Mouse (Mus musculus) liver, embryonic 16.5 days (tissue): ENCODE data around the gene Adcy2. TPM values are rescaled to one million over a fixed set of nuclear protein-coding genes. Genes with fewer than 3 reads are reported as not detected.

Source experiments
- ATAC-seq: fragments of 200-750 bp; cut with Nextera tagmentation; 2 replicates; pipeline ENCODE4 v1.8.0; 2017; ENCODE audit warnings: low read depth, mild to moderate bottlenecking, moderate number of reproducible peaks, moderate library complexity
- H3K27ac ChIP-seq: fragments of 300-500 bp; sonication (generic); 2 replicates; pipeline ENCODE4 v1.5.1; 2014; ENCODE audit warnings: mild to moderate bottlenecking, low read length
- H3K27me3 ChIP-seq: fragments of 300-500 bp; sonication (generic); 2 replicates; pipeline ENCODE4 v1.6.1; 2014; ENCODE audit warnings: low read depth, low read length, mixed read lengths; ENCODE audit not compliant: control insufficient read depth, insufficient read depth
- H3K36me3 ChIP-seq: fragments of 300-500 bp; sonication (generic); 2 replicates; pipeline ENCODE4 v1.6.1; 2014; ENCODE audit warnings: mild to moderate bottlenecking; ENCODE audit not compliant: control insufficient read depth, insufficient read depth
- H3K4me1 ChIP-seq: fragments of 300-500 bp; sonication (generic); 2 replicates; pipeline ENCODE4 v1.6.1; 2014; ENCODE audit warnings: low read depth, low read length, mixed read lengths; ENCODE audit not compliant: control insufficient read depth
- H3K4me2 ChIP-seq: fragments of 300-500 bp; sonication (generic); 2 replicates; pipeline ENCODE4 v1.6.1; 2014; ENCODE audit warnings: low read depth, low read length, mixed read lengths
- H3K4me3 ChIP-seq: fragments of 300-500 bp; sonication (generic); 2 replicates; pipeline ENCODE4 v1.5.1; 2014; ENCODE audit warnings: low read depth, mild to moderate bottlenecking, low read length
- H3K9ac ChIP-seq: fragments of 300-500 bp; sonication (generic); 2 replicates; pipeline ENCODE4 v1.6.1; 2014; ENCODE audit warnings: low read depth, low read length
- H3K9me3 ChIP-seq: fragments of 300-500 bp; sonication (generic); replicated peaks from 2 replicates; pipeline ENCODE4 v1.6.1; 2016; ENCODE audit warnings: low read length; ENCODE audit not compliant: control insufficient read depth
- WGBS: fragments of 180-500 bp; shearing (Covaris S2); extraction: QIAGEN DNeasy Blood & Tissue Kit; methylation state at CpG from one replicate; pipeline ENCODE4 v1.1.7; 2014; ENCODE audit not compliant: insufficient replicate concordance; 5-methylcytosine and 5-hydroxymethylcytosine counted together
- polyA plus RNA-seq: library from polyadenylated mRNA; unstranded; fragments of >200 nt; fragmentation: Nextera tagmentation; extraction: Ambion mirVana; gene quantifications from 2 replicates; pipeline ENCODE4 v1.2.1, GENCODE M21; 2015

Gene Adcy2
- polyA plus RNA-seq: 0.22 and 0.30 TPM in 2 replicates

GRCm38 (mm10) chr13:68998918-68999801 lies at the start of gene Adcy2:
TSS of gene Adcy2 (minus strand) at chr13:68999541.
- H3K27ac ChIP-seq: no peak within 1 kb of the TSS
- peak within 1 kb of the TSS; percentile 55 for H3K4me2 ChIP-seq
- no peaks in the 10 kb centered on the region for H3K9me3 ChIP-seq
- peak within 1 kb of the TSS; percentile 50 for H3K4me3 ChIP-seq
- H3K4me1 ChIP-seq: no peaks in the 10 kb centered on the region
- WGBS: under 1% methylated on average over 74 of the region's 106 CpGs
- no peak within 1 kb of the TSS for H3K9ac ChIP-seq
- peak; percentile 65 for ATAC-seq
- H3K36me3 ChIP-seq: no peaks in the 10 kb centered on the region
- peaks cover 30% of the 10 kb centered on the region for H3K27me3 ChIP-seq

DNA sequence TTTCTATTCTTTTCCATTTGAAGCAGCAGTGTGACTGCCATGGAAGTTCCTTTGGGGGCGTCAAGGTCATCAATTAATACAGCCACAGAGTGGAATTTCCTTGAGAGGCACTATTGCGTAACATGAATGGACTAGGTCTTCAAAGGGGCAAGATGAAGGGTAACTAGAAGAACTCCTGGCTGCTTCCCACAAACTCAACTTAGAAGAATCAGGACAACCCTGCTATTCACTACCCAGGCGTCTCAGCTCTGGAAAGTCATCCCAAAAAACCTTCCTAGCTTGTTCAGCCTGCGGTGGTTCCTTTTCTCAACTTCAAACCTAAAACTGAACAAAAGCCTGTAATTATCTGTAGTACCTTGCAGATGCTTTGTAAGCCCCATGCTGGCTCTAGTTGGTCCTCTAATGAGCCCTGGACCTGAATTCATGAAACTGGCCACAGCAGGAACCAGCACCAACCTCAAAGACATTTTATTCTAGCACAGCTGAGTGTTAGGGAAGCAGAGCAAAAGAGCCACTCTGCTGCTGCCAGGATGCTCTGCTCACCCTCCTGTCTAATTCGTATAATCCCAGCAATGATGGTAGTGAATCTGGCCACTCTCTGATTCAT lies 37.8 kb upstream of the Adcy2 start:
- Histone ChIP-seq H3K4me2 (no peak overlapping the region), H3K9me3 (no peaks in the 10 kb centered on the region), H3K9ac (no peak overlapping the region), H3K36me3 (no peaks in the 10 kb centered on the region), H3K27me3 (no peaks in the 10 kb centered on the region), H3K4me3 (no peak overlapping the region), H3K27ac (no peak overlapping the region), H3K4me1 (no peaks in the 10 kb centered on the region)
- no peak for ATAC-seq
- 61% methylated on average over 5 of the region's 5 CpGs for WGBS

DNA sequence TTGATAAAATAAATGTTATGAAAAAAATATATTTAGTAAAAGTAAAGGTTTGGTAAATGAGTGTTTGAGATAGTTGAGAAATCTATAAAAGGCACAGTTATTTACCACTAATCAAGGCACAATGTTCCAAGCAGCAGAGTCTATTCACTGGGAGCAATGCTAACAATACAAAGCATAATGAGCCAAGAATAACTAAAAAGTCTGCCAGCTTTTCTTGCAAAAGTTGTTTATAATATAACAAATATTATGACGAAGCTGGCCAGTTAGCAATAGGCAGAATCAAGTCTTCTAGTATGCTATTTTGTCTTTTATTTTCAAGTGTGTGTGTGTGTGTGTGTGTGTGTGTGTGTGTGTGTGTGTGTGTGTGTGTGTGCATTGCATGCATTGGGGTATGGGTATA lies 35.3 kb upstream of the Adcy2 start:
- ATAC-seq: no peak
- H3K9me3 ChIP-seq: no peaks in the 10 kb centered on the region

GRCm38 (mm10) chr13:69033532-69033931 lies 34.2 kb upstream of the Adcy2 start:
- H3K4me1 ChIP-seq: no peaks in the 10 kb centered on the region
- H3K27me3 ChIP-seq: no peaks in the 10 kb centered on the region
- 63% methylated on average over 7 of the region's 7 CpGs for WGBS
- no peak overlapping the region for H3K9ac ChIP-seq
- no peak overlapping the region for H3K4me3 ChIP-seq
- ATAC-seq: no peak
- no peaks in the 10 kb centered on the region for H3K9me3 ChIP-seq
- no peak overlapping the region for H3K4me2 ChIP-seq
- no peak overlapping the region for H3K27ac ChIP-seq
- H3K36me3 ChIP-seq: no peaks in the 10 kb centered on the region

More for the DNA sequence above, 35.3 kb upstream of the Adcy2 start:
- H3K4me1 ChIP-seq: no peaks in the 10 kb centered on the region
- no peak overlapping the region for H3K4me2 ChIP-seq
- H3K27ac ChIP-seq: no peak overlapping the region
- WGBS: 50% methylated on average over 1 of the region's 1 CpGs
- H3K27me3 ChIP-seq: no peaks in the 10 kb centered on the region
- no peak overlapping the region for H3K4me3 ChIP-seq
- no peaks in the 10 kb centered on the region for H3K36me3 ChIP-seq
- no peak overlapping the region for H3K9ac ChIP-seq

- H3K36me3 ChIP-seq: no peaks in the 10 kb centered on the region
- no peak overlapping the region for H3K4me2 ChIP-seq
- no peaks in the 10 kb centered on the region for H3K9me3 ChIP-seq
- H3K27ac ChIP-seq: no peak overlapping the region
- no peaks in the 10 kb centered on the region for H3K4me1 ChIP-seq
- no peak overlapping the region for H3K9ac ChIP-seq
- peak; percentile 47; the same call in 1 of the 2 replicates for ATAC-seq
- no peak overlapping the region for H3K4me3 ChIP-seq
- no peaks in the 10 kb centered on the region for H3K27me3 ChIP-seq
- WGBS: 40% methylated on average over 4 of the region's 4 CpGs
Observed at GRCm38 (mm10) chr13:69029078-69029757, 29.9 kb upstream of the Adcy2 start.

GRCm38 (mm10) chr13:69024964-69025363 lies 25.6 kb upstream of the Adcy2 start:
- Histone ChIP-seq H3K9ac (no peak overlapping the region), H3K36me3 (no peaks in the 10 kb centered on the region), H3K27ac (no peak overlapping the region), H3K9me3 (no peaks in the 10 kb centered on the region), H3K4me3 (no peak overlapping the region), H3K4me1 (no peaks in the 10 kb centered on the region), H3K27me3 (no peaks in the 10 kb centered on the region), H3K4me2 (no peak overlapping the region)
- WGBS: 42% methylated on average over 2 of the region's 2 CpGs
- no peak for ATAC-seq

DNA sequence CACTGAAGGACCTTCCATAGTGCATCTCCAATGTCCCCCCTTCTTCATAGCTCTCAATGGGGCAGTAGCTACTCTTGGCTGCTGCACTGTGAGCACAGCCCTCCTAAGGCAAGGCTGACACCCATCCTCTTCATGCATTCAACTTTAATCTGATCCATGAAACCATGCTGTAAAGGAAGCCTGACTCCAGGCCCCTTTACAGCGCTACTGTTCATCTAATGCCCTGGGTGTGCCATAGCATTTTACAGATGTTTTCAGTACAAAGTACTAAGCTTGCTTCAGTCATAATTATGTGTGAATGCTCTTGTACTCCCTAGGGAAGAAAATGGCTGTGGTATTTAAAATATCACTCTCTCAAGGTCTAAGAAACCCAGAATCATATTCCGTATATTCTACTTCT lies 23.9 kb upstream of the Adcy2 start:
- Histone ChIP-seq H3K4me3 (no peak overlapping the region), H3K9me3 (no peaks in the 10 kb centered on the region), H3K27me3 (no peaks in the 10 kb centered on the region), H3K4me2 (no peak overlapping the region), H3K27ac (no peak overlapping the region), H3K4me1 (no peaks in the 10 kb centered on the region), H3K9ac (no peak overlapping the region), H3K36me3 (no peaks in the 10 kb centered on the region)
- no peak for ATAC-seq
- 81% methylated on average over 2 of the region's 2 CpGs for WGBS

DNA sequence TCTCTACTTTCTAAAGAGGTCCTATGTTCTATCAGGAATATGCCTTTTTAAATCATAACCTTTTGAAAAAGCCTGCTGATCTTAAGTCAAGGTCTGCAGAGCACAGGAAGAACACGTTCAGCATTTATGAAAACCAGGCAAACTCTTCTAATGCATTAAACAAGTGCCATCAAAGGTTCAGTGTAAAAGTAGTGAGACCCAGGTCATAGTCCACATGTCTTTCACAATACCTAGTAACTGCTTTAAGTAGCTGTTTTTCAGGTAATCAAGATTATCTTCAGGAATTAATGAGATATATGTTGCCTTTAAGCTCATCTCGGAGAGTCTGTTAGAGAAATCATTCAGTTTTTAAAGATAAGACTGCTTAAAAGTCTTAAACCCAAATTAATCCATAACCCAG lies 21.2 kb upstream of the Adcy2 start:
- no peak overlapping the region for H3K4me2 ChIP-seq
- no peaks in the 10 kb centered on the region for H3K27me3 ChIP-seq
- ATAC-seq: no peak
- H3K4me3 ChIP-seq: no peak overlapping the region
- no peak overlapping the region for H3K27ac ChIP-seq
- no peaks in the 10 kb centered on the region for H3K9me3 ChIP-seq
- WGBS: 45% methylated on average over 2 of the region's 2 CpGs
- no peaks in the 10 kb centered on the region for H3K36me3 ChIP-seq
- H3K9ac ChIP-seq: no peak overlapping the region
- H3K4me1 ChIP-seq: no peaks in the 10 kb centered on the region

DNA sequence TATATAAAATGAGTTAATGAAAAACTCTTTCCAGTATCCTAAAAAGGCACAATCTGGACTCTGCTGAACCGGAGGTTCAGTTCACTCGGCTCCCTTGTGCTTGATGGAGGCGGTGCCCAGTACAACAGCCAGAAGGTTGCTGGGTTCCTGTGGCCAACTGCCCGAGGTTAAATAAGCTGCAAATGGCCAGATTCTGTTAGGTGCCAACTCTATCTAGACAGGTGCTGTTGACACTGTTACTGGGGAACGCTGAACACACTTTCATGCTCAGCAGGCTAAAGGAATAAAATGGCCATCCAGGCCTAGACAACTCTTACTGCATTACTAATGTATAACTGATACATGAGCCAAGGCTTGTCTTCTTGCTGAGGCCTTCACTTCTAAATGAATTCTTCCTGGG lies 7.6 kb upstream of the Adcy2 start:
- no peak for ATAC-seq
- Histone ChIP-seq H3K9ac (no peak overlapping the region), H3K4me1 (no peaks in the 10 kb centered on the region), H3K9me3 (no peaks in the 10 kb centered on the region), H3K27ac (no peak overlapping the region), H3K4me2 (no peak overlapping the region), H3K36me3 (no peaks in the 10 kb centered on the region), H3K4me3 (no peak overlapping the region), H3K27me3 (no peaks in the 10 kb centered on the region)
- 55% methylated on average over 5 of the region's 5 CpGs for WGBS
